Mouse (Mus musculus) lung, postnatal 36 days (tissue): ENCODE measurements around the gene Pbx4.

Experiments used
- DNase-seq: peaks from one replicate; pipeline ENCODE4 v3.0.0; 2022; ENCODE audit warnings: mixed read lengths

Gene Pbx4

DNA sequence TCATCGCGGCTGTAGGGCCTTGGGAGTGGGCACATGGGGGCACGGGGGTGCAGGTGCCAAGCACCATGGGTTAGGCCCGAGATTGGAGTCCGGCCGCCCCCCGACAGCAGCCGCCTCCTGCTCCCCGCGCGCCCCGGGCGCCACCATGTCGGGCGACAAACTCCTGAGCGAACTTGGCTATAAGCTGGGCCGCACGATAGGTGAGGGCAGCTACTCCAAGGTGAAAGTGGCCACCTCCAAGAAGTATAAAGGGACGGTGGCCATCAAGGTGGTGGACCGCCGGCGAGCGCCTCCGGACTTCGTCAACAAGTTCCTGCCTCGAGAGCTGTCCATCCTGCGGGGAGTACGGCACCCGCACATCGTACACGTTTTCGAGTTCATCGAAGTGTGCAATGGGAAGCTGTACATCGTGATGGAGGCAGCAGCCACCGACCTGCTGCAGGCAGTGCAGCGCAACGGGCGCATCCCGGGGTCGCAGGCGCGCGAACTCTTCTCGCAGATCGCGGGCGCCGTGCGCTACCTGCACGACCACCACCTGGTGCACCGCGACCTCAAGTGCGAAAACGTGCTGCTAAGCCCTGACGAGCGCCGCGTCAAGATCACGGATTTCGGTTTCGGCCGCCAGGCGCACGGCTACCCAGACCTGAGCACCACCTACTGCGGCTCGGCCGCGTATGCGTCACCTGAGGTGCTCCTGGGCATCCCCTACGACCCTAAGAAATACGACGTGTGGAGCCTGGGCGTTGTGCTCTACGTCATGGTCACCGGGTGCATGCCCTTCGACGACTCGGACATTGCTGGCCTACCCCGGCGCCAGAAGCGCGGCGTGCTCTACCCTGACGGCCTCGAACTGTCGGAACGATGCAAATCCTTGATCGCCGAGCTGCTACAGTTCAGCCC is 70.1 kb downstream of the Pbx4 start, which contains the start of the genes Tssk6, Ndufa13 and Yjefn3:
Gene Tssk6 (plus strand): TSS at position 22 of the 900 bp plus-strand sequence.
Gene Ndufa13 (minus strand): TSS at position 396 of the 900 bp plus-strand sequence.
Gene Yjefn3 (minus strand): TSS at position 550 of the 900 bp plus-strand sequence.
- peak; percentile 12 for DNase-seq

DNA sequence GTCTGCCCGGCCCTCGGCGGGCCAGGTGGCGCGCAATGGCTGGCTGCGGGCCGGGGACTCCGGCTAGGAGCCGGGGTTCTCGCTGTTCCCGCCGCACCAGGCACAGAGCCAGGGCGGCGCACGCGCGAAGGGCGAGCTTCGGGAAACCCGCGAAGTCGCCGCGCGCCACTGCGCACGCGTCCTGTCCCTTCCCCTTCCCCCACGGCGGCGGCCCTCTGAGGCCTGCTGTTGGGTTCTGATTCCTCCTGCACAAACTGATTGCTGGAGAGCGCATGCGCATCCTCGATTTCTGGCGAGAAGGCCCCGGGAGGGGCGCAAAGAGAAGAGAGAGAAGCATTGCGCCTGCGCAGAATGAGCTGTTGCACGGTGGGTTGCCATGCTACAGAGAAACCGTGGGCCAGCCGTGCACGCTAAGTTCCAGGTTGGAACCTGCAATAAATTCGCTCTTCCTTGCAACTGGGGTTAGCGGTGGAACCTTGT is 70.8 kb downstream of the Pbx4 start:
- DNase-seq, result peak; percentile 99

DNA sequence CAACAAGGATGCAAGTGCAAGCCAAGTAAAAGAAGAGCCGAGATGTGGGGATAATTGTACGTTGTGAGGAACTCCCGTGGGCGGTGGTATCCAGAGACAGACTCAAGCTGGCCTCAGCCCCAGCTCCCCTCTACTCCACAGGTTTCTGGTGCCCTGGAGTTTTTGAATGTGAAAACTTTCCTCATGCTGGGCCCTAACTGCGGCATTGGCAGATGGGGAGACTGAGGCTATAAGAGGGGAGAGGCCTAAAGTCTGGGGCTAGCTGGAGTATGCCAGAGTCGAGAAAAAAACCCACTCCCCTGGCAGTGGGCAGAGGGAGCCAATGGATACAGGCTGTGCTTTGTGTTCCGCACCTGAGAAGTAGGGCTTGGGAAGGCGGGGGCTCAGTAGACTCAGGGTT is 71.8 kb downstream of the Pbx4 start:
- no peak for DNase-seq

DNA sequence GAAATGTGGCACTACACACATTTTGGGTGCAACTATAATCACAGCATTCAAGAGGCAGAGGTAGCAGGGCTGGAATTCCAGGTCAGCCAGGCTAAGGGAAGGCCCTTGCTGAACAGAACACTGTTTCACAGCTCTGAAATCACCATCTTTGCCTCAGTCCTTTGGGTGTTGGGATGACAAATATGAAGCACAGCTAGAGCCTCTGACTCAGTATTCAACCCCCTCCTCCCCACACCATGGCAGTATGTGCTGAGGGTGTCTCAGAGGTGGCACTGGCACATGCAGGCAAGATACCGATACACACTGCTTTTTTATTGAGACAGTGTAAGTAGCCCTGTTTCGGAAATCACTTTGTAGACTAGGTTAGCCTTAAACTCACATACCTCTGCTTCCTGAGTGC is 74.0 kb downstream of the Pbx4 start:
- DNase-seq, result no peak

DNA sequence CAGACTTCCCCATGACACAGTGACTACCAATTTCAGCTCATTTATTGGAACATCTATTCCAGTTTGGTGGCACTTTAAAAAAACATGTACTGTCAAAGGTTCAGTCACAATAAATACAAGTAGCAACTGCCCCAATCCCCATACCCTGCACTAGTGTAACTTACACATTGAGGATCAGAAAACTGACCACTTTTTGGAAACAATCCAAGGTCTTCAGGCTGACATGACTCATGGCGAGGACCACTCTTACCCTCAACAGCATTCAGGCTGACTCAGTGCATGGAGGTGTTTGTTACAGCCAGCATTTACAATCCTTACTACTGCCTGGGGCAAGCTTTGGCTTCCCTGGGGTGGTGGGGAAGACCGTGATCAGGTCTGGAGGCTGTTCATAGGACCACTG is 74.8 kb downstream of the Pbx4 start:
- DNase-seq, result no peak

DNA sequence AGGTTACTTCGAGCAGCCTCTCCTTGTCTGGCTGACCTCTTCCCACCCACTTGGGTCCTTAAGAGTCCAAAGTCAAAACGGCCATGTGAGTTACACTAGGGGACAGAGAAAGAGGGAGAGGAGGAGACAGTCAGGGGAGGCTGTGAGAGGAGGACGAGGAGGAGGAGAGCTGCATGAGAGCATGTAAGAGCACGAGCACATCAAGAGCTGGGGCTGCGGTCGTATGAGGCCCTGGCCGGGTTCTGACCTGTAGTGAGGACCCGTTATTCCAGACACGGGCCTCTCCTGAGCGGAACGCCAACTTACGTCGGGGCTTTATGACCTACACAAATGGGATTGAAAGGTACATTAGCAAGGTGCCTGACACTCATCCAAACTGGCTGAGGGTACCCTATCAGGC is 79.6 kb downstream of the Pbx4 start:
- no peak for DNase-seq

DNA sequence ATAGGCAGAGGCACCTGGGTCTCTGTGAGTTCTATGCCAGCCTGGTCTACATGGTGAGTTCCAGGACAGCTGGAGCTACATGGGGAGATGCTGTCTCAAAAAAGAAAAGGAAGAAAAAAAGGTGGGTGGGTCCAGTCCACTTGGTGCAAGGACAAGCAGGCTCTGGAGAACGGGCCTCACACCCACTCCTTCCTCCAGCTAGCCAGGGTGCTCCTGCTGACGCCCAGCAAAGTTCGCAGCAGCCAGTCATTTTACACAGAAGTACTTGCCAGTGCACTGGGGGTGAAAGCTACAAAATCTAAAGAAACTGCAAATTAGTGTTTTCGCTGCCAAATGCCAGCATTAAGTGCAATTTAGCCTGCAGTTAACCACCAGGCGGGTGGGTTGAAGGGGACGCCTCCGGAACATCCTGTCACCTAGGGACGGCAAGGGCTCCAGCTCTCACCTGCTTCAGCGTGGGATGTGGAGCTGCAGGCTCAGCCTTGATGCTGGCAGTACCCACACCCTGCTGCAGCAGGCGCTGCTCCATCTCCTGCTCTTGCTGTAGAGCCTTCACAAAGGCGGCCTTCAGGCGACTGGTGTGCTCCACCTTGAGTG is 80.3 kb downstream of the Pbx4 start:
- no peak for DNase-seq

DNA sequence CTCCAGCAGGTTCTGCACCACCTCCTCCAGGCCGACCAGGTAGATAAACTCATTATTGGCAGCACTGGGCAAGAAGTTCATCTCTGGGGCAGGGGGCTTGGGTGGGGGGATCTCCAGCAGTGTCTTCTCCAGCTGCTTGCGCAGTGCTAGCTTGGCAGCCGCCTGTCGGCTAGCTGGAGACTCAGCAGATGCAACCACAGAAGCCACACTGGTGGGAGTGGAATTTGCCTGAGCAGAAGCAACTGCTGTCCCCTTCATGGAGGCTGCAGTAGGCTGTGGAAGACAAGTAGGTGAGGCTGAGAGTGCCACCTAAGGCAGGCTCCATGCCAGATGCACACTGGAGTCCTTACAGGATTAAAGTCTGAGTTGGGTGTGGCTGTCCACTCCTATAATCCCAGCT is 82.2 kb downstream of the Pbx4 start:
- no peak for DNase-seq

DNA sequence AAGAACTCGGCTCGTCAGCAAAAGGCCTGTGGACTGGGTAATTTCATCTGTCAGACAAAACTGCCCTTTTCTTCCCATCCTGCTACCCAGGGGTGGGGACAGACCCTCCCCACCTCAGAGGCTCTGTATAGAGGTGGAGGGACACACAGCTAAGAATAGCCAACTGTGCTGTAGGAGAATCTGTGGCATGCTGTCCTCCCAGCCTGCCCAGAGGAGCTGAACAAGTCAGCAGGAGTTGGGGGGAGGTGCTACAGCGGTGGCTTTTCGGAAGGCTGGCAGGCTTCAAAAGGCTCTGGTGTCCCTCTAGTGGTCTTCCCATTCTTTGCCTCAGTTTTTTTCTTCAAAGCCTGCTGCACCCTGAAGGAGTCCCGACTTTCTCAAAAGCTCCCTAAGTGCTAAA is 83.5 kb downstream of the Pbx4 start:
- DNase-seq, result no peak

DNA sequence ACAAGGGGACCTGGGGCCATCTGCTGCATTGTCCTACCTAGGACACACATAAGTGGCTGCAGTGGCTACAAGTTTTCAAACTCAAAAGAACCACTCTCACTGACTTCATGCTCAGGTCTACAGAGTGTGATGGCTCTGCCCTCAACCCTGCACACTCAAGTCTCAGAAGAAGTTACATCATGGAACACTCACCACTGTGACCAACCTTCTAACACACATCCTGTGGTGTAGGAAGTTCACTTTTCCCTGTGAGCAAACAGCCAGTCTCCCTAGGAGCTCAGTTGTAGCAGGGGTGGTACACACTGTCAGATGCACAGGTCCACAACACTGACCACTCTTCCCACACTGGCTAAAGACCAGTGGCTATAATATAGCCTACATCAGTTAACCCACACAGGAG is 86.2 kb downstream of the Pbx4 start:
- no peak for DNase-seq

DNA sequence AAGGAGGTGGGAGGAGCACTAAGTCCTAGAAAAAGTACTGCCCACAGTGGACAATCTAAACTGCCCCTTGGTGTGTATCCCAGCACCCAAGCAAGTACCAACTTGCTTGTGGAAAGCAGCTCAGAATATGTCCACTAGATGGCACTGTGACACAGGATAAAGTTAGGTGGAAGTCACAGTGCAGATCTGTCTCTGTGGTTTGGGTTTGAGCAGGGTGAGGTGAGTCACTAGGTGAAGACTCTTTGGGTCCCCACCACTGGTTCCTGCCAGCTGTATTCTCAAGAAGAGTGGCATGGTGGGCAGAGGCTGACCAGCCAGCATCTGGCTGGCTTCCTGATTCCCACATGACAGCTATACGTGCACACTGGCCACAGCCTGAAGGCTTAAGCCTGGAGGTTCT is 86.7 kb downstream of the Pbx4 start:
- DNase-seq, result peak; percentile 94

DNA sequence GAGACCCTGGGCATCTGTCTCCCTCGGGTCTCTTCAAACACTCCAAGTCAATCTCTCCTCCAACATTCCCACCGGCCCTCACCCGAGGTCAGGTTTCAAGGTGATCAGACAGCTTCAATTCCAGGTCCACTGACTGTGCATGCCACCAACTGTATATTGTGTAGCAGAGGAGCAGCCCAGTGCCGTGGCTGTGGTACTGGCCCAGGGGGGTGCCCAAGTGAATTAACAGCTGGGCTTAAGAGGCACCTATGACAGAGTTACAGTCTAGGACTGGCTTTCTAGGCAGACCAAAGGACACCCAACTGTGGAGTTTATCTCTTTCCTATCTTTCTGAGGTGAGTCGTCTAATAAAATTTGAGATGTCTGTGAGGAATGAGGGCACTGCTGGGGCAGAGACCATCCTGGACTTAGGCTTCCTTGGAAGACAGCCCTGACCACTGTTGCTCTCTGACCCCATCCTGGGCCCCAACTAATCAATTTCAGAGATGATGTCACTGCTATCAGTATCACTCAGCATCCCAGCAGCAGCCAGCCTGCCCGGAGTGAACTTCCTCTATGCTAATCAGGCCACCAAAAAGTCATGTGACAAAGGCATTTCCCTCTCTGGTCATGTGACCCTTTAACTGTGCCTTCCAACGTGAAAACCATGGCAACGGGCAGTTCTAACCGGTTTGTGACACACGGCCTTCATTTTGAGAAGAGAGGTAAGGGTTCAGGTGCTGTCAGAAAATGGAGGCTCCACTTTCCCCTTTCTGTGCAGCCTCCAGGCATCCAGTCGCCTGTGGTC is 87.8 kb downstream of the Pbx4 start:
- peak; percentile 86 for DNase-seq

DNA sequence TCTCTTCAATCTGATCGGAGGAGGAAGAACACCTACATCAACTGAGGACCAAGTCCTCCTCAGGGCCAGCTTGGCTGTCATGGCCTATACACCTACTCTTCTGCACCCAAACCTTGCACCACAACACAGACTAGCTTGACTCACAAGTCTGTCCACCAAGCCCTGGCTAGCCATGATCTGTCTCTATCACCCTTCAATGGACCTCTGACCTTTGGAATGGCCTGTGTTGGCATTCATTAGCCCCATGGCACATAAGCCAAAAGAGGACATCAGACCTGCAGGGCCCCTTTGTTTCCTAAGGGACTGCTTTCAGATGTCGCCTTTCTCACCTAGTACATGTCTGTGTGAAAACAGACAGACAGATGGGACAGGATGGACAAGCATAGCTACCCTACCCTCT is 88.8 kb downstream of the Pbx4 start:
- no peak for DNase-seq
